Mouse (Mus musculus) ES-E14 (cell line): ENCODE measurements around the gene Magi2. TPM values are rescaled to one million over a fixed set of nuclear protein-coding genes. Genes with fewer than 3 reads are reported as not detected.

Experiments used
- DNase-seq: peaks from one replicate; pipeline ENCODE4 v3.0.0-alpha.2; 2013; ENCODE audit warnings: low read depth, low spot score
- H3K27ac ChIP-seq: 2 replicates; pipeline ENCODE4 v1.5.1; 2012; ENCODE audit warnings: low read depth, mild to moderate bottlenecking, low read length, moderate library complexity, mixed read lengths; ENCODE audit not compliant: poor library complexity, insufficient read depth, severe bottlenecking
- H3K36me3 ChIP-seq: 2 replicates; pipeline ENCODE4 v1.6.1; 2012; ENCODE audit warnings: mild to moderate bottlenecking, low read length, moderate library complexity, mixed read lengths; ENCODE audit not compliant: control insufficient read depth, poor library complexity, insufficient read depth, severe bottlenecking
- H3K4me1 ChIP-seq, 2 experiments: fragments of 150-350 bp in 1 of 2; sonication (generic) in 1 of 2; 2 replicates each; pipeline ENCODE4 v1.6.1; 2012; ENCODE audit warnings: low read length in 2 of 2, mild to moderate bottlenecking in 1 of 2, mixed read lengths in 1 of 2; ENCODE audit not compliant: control insufficient read depth in 2 of 2, insufficient read depth in 2 of 2, poor library complexity in 1 of 2
- H3K4me3 ChIP-seq, 2 experiments: fragments of 150-350 bp in 1 of 2; sonication (generic) in 1 of 2; 2 replicates each; pipeline ENCODE4 v1.5.1; 2012; ENCODE audit warnings: low read length in 2 of 2, low read depth in 1 of 2, mild to moderate bottlenecking in 1 of 2, mixed read lengths in 1 of 2; ENCODE audit not compliant: insufficient read depth in 1 of 2, poor library complexity in 1 of 2, severe bottlenecking in 1 of 2
- H3K9ac ChIP-seq: 2 replicates; pipeline ENCODE4 v1.6.1; 2012; ENCODE audit warnings: low read depth, mild to moderate bottlenecking, low read length, mixed read lengths; ENCODE audit not compliant: poor library complexity, insufficient read depth, severe bottlenecking
- H3K9me3 ChIP-seq: fragments of 150-350 bp; sonication (generic); 2 replicates; pipeline ENCODE4 v1.6.1; 2012; ENCODE audit warnings: low read depth, mild to moderate bottlenecking, low read length; ENCODE audit not compliant: control insufficient read depth, insufficient read depth
- CHD2 ChIP-seq: IDR thresholded peaks from 2 replicates; pipeline ENCODE4 v1.6.1; 2014; ENCODE audit warnings: mild to moderate bottlenecking, low read depth, low read length, inconsistent platforms
- HCFC1 ChIP-seq: IDR thresholded peaks from 2 replicates; pipeline ENCODE4 v1.6.1; 2012; ENCODE audit warnings: low read length, inconsistent platforms, borderline replicate concordance; ENCODE audit not compliant: insufficient read depth
- MAFK ChIP-seq: IDR thresholded peaks from 2 replicates; pipeline ENCODE4 v1.6.1; 2014; ENCODE audit warnings: mild to moderate bottlenecking, low read depth, low read length, inconsistent platforms; ENCODE audit not compliant: insufficient read depth
- ZC3H11A ChIP-seq: IDR thresholded peaks from 2 replicates; pipeline ENCODE4 v1.6.1; 2012; ENCODE audit warnings: low read depth, mild to moderate bottlenecking, inconsistent platforms, low read length, borderline replicate concordance
- ZNF384 ChIP-seq: IDR thresholded peaks from 2 replicates; pipeline ENCODE4 v1.6.1; 2012; ENCODE audit warnings: low read depth, low read length, inconsistent platforms
- in situ Hi-C, 2 experiments: fragments of 600-800 bp; cut with MboI; formaldehyde crosslinking; loops; one replicate each; pipeline ENCODE4 v1.15.1; 2025; ENCODE audit warnings: low sequenced_read_pairs in 2 of 2, inconsistent platforms in 1 of 2; ENCODE audit not compliant: unreplicated experiment in 2 of 2
- total RNA-seq: library from RNA; depleted of rRNA; stranded (reverse); fragments of 300-350 nt; gene quantifications from 2 replicates; pipeline ENCODE4 v1.2.3, GENCODE M21; 2012

Gene Magi2
- total RNA-seq, 1 experiment, result 0.85 TPM

DNA sequence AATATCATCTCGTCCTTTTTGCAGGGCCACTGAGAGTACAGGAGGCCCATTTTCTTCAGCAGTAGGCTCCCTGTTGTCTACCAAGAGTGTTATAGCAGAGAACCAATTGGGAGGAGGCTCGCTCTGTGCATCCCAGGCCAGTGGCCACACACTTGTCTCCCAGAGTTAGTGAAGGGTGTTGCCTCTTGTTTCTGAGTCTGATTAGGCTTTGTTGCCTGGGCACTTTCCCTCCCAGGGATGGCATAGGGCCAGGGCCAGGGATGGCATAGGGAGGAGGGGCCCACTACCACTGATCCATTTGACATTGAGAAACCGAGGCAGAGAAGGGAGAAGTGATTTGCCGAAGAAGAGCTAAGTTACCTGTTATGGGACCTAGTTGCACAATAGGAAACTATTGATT lies 679.8 kb downstream of the Magi2 start:
- no peak for DNase-seq
- H3K4me3 ChIP-seq, result no peak overlapping the region
- peaks cover 0 to 8% of the 10 kb centered on the region in 2 experiments; a peak in 2 of 4 replicates for H3K4me1 ChIP-seq
- TF ChIP-seq HCFC1 (no peak), MAFK (no peak), ZC3H11A (no peak), ZNF384 (no peak), CHD2 (no peak)
- H3K9ac ChIP-seq, result no peak overlapping the region
- H3K36me3 ChIP-seq, result no peaks in the 10 kb centered on the region
- no peaks in the 10 kb centered on the region for H3K9me3 ChIP-seq
- H3K27ac ChIP-seq, result no peak overlapping the region
- in situ Hi-C loops, result no loop called here

DNA sequence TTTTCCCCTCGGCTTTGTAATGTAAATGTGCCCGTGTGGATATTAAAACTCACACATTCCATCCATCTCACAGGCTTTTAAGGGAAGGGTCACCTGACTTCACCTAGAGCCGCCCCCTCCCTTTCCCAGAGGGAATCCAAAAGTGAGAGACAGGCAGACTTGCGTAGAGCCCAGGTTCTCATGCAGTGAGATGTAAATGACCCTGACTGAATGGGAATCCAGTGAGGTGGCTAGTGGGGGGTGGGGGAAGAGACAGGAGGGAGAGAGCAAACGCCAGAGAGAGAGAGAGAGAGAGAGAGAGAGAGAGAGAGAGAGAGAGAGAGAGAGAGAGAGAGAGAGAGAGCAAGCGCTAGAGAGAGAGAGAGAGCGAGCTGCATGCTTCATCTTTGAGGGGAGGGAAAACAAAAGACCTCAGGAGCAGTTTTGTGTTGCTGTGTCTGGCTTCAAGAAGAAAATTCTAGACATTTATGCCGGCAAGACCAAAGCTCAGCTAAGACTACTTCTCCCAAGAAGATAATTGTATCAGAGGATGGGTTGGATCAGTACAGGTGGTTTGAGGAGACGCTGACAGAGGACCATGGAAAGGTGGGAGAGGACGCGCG lies 680.6 kb downstream of the Magi2 start:
- Histone ChIP-seq H3K9ac (no peak overlapping the region), H3K27ac (no peak overlapping the region), H3K4me3 (no peak overlapping the region), H3K36me3 (no peaks in the 10 kb centered on the region), H3K9me3 (no peaks in the 10 kb centered on the region), H3K4me1 (peaks cover 0 to 8% of the 10 kb centered on the region in 2 experiments; a peak in 2 of 4 replicates)
- peak; percentile 34 for DNase-seq
- TF ChIP-seq CHD2 (no peak), HCFC1 (no peak), ZNF384 (no peak), ZC3H11A (no peak), MAFK (no peak)
- in situ Hi-C loops, result no loop called here

DNA sequence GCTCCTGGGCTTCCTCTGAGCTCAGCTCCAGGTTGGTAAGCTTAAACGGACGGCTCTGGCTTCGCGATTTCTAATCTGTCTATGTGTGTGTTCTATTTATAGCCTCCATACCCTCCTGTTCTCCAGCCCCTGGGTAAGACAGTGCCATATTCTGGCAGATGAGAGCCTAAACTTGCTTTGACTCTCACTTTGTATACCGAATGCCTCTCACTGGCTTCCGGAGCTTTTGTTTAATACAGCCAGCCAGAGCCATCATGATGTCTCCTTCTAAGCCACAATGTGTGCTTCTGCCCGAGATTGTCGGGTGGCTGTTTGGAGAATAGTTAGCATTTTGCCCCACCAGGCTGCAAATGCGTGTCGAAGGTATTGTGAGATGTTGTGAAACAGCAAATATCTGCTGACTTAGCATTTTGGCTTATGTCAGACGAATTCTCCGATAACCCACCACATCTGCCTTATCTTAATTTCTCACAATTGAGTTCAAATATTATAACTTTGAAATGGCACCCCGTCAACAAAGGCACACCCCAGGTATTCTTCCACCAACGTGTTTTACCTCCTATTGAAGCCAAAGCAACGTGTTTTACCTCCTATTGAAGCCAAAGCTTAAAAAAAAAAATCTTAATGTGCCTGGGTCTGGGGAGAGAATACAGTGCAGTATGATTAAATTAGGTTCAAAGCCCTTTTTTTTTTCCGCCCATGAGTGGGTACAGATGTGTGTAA lies 681.3 kb downstream of the Magi2 start:
- no peak overlapping the region for H3K4me3 ChIP-seq
- no peak for DNase-seq
- in situ Hi-C loops, result no loop called here
- no peaks in the 10 kb centered on the region for H3K36me3 ChIP-seq
- peaks cover 0 to 8% of the 10 kb centered on the region in 2 experiments; a peak in 2 of 4 replicates for H3K4me1 ChIP-seq
- no peak overlapping the region for H3K9ac ChIP-seq
- TF ChIP-seq HCFC1 (no peak), ZC3H11A (no peak), MAFK (peak; percentile 96)
- no peaks in the 10 kb centered on the region for H3K9me3 ChIP-seq
- no peak overlapping the region for H3K27ac ChIP-seq

DNA sequence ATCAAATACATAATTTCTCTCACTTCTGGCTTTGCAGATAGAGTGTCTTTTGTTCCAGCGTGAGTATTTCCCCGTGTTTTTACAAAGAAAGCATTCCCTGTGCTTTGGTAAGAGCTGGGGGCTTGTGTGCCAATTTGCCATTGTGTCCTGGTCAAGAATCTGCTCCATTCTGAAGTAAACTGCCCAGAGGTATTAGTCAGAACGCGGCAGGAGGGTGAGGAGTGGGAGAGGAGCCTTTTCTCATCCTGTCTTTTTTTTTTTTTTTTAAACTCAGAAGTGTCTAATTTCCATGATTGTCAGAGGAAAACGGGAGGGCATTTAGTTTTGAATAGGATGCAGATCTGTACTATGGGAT lies 681.8 kb downstream of the Magi2 start:
- Histone ChIP-seq H3K9me3 (no peaks in the 10 kb centered on the region), H3K4me3 (no peak overlapping the region), H3K4me1 (peaks cover 0 to 8% of the 10 kb centered on the region in 2 experiments; a peak in 2 of 4 replicates), H3K36me3 (no peaks in the 10 kb centered on the region), H3K9ac (no peak overlapping the region), H3K27ac (no peak overlapping the region)
- in situ Hi-C loops, result no loop called here
- DNase-seq, result no peak
- TF ChIP-seq ZC3H11A, result no peak
- no peak for TF ChIP-seq HCFC1
- TF ChIP-seq ZNF384, result no peak
- TF ChIP-seq CHD2, result no peak
- no peak for TF ChIP-seq MAFK
